Comparison of ENCODE assay signal across 8 mouse cellular contexts in the genomic region with DNA sequence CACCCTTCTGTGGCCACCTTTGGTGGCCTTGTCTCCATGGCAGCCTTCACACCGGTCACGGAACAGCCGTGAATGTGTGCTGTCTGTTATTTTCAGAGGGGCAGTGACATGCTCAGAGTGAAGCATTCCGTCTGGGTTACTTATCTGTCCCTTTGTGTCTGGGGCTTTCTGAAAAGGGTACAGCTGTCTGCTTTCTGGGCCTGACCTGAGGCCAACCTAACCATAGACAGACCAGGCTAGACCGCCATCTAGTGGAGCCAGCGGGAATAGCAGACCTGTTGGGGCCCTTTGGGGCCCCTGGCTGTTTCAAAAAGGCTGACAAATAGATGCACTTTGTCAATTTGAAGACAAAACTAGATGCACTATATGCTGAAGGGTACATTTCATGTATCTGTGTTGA. TPM values are rescaled to one million over a fixed set of nuclear protein-coding genes. Genes with fewer than 3 reads are reported as not detected.
DNase-seq lines count a peak whose midpoint lies in the region; ATAC-seq and TF ChIP-seq lines count a peak whose summit lies in the region.

No protein-coding gene starts in this region.

- no peak overlapping the region for H3K4me3 ChIP-seq in E14TG2a.4 (replicated peaks; ENCODE audit: low read length)
- no peak overlapping the region for H3K4me3 ChIP-seq in forebrain, postnatal 0 days (ENCODE audit: low read depth, low read length)
- no peak overlapping the region for H3K4me3 ChIP-seq in layer of hippocampus, adult 2 months
- H3K4me3 ChIP-seq in lung, embryonic 16.5 days (ENCODE audit: low read length): no peak overlapping the region

- ATAC-seq in forebrain, postnatal 0 days: peak; percentile 62; the same call in 1 of the 2 replicates
- peak; percentile 63 to 64 for ATAC-seq in hematopoietic stem cell, adult 5-6 weeks (replicated peaks in 1 of 2; ENCODE audit: insufficient read depth in 1 of 2, low FRiP score in 2 of 2, low TSS enrichment in 1 of 2, low read depth in 1 of 2, poor library complexity in 2 of 2, severe bottlenecking in 2 of 2)
- peak; percentile 82 for ATAC-seq in lung, embryonic 16.5 days (ENCODE audit: low read depth)

- no peak overlapping the region for H3K4me2 ChIP-seq in forebrain, postnatal 0 days (ENCODE audit: low read depth)
- H3K4me2 ChIP-seq in lung, embryonic 16.5 days (ENCODE audit: low read depth, low read length): no peak overlapping the region

- H3K9me3 ChIP-seq in E14TG2a.4 (ENCODE audit: low read length): no peaks in the 10 kb centered on the region; the same call in 1 of the 2 replicates
- H3K9me3 ChIP-seq in forebrain, postnatal 0 days (ENCODE audit: low read length): no peaks in the 10 kb centered on the region
- no peaks in the 10 kb centered on the region for H3K9me3 ChIP-seq in lung, embryonic 16.5 days (ENCODE audit: control insufficient read depth, low read length)

- H3K36me3 ChIP-seq in E14TG2a.4 (ENCODE audit: insufficient read depth, low read length): peaks cover 5% of the 10 kb centered on the region; the same call in 1 of the 2 replicates
- peaks cover 7% of the 10 kb centered on the region; the same call in 1 of the 2 replicates for H3K36me3 ChIP-seq in forebrain, postnatal 0 days (ENCODE audit: insufficient read depth)
- H3K36me3 ChIP-seq in lung, embryonic 16.5 days (ENCODE audit: control insufficient read depth, insufficient read depth, low read length): peaks cover 7% of the 10 kb centered on the region; the same call in 1 of the 2 replicates

- H3K9ac ChIP-seq in forebrain, postnatal 0 days: no peak overlapping the region
- no peak overlapping the region for H3K9ac ChIP-seq in lung, embryonic 16.5 days (ENCODE audit: low read length)

- no peaks in the 10 kb centered on the region for H3K27me3 ChIP-seq in E14TG2a.4 (ENCODE audit: insufficient read depth, low read length)
- no peaks in the 10 kb centered on the region for H3K27me3 ChIP-seq in forebrain, postnatal 0 days (ENCODE audit: insufficient read depth, low read length)
- H3K27me3 ChIP-seq in lung, embryonic 16.5 days (ENCODE audit: control insufficient read depth, insufficient read depth, low read depth, low read length): no peaks in the 10 kb centered on the region

- no peak overlapping the region for H3K27ac ChIP-seq in forebrain, postnatal 0 days (ENCODE audit: low read depth, low read length)
- no peak overlapping the region for H3K27ac ChIP-seq in layer of hippocampus, adult 2 months
- H3K27ac ChIP-seq in lung, embryonic 16.5 days (ENCODE audit: low read length): peak overlapping the region; percentile 9; the same call in 1 of the 2 replicates

- H3K4me1 ChIP-seq in E14TG2a.4 (replicated peaks; ENCODE audit: low read depth, low read length): peaks cover 15% of the 10 kb centered on the region
- no peaks in the 10 kb centered on the region for H3K4me1 ChIP-seq in forebrain, postnatal 0 days (ENCODE audit: insufficient read depth)
- peaks cover 26% of the 10 kb centered on the region for H3K4me1 ChIP-seq in lung, embryonic 16.5 days (replicated peaks; ENCODE audit: control insufficient read depth, insufficient read depth, low read length)

- DNase-seq in brain, adult 2 months (ENCODE audit: low read depth, low spot score): peak; percentile 56
- DNase-seq in forebrain, postnatal 0 days: peak; percentile 71
- DNase-seq in layer of hippocampus, adult 2 months (ENCODE audit: low spot score in 2 of 2): peak; percentile 37 to 79
- peak; percentile 36 for DNase-seq in retina, postnatal 7 days (ENCODE audit: low read depth, low spot score)
- peak; percentile 39 to 65 for DNase-seq in urinary bladder, adult 18-20 months (ENCODE audit: low spot score in 2 of 2)

- TF ChIP-seq CTCF in E14TG2a.4 (conservative IDR thresholded peaks at IDR 0.05; ENCODE audit: low read length): peak; percentile 95
- peak; percentile 78 for TF ChIP-seq CTCF in forebrain, postnatal 0 days (IDR thresholded peaks at IDR 0.05; ENCODE audit: low read depth)
- TF ChIP-seq CTCF in layer of hippocampus, adult 2 months (conservative IDR thresholded peaks at IDR 0.05): peak; percentile 97

- 23% methylated on average over 6 of the region's 6 CpGs for WGBS in forebrain, postnatal 0 days
- 12% methylated on average over 6 of the region's 6 CpGs for WGBS in lung, embryonic 16.5 days

RNA-seq across cellular contexts. Expression of gene Rbm44, which starts 46.0 kb away (rescaled TPM):
- 0.29 TPM in 1 of 2 replicates, not detected in the other for total RNA-seq in forebrain, postnatal 0 days (2014; rRNA removed)
- 0.11 and 0.19 TPM in 2 replicates for polyA plus RNA-seq in forebrain, postnatal 0 days (2015; fragmentation: Nextera tagmentation; extraction: Ambion mirVana)
- 5.6 and 10.2 TPM in 2 replicates for total RNA-seq in hematopoietic stem cell, adult 5-6 weeks (2017)
- not detected for total RNA-seq in layer of hippocampus, adult 2 months (2021)
- 1.3 and 1.7 TPM in 2 replicates for polyA plus RNA-seq in lung, embryonic 16.5 days (2015; fragmentation: Nextera tagmentation; extraction: Ambion mirVana)
